Mouse (Mus musculus): ENCODE measurements around the gene Zbtb12.

The Zbtb12 gene

DNA sequence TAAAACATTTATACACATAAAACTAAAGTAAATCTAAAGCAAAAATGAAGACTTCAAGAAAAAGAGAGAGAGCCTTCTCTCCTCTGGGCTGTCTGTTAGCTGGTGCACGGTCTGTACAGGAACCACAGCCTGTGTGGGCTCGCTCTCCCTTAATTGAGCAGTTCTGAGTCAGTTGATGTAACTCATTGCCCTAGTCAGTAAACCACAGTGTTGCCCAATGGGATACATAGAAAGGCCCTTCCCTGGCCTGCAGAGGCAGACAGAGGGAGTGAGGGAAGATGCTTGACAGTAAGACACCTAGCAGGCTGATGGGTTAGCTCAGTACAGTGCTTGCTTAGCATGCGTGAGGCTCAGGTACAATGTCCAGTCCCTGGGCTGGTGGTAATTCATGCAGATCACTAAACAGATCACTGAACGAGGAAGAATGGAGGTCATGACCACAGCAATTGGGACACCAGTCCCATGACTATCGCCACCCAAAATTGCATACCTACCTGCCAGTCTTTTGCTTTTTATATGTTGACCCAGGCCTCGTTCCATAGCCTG lies 58.8 kb downstream of the Zbtb12 start:
- in situ Hi-C loops (cut with MboI, MseI) = loop anchor here in 1 of 2 experiments (10.0 kb wide), 1 partner anchor 1917 kb away; no protein-coding TSS in a partner anchor

DNA sequence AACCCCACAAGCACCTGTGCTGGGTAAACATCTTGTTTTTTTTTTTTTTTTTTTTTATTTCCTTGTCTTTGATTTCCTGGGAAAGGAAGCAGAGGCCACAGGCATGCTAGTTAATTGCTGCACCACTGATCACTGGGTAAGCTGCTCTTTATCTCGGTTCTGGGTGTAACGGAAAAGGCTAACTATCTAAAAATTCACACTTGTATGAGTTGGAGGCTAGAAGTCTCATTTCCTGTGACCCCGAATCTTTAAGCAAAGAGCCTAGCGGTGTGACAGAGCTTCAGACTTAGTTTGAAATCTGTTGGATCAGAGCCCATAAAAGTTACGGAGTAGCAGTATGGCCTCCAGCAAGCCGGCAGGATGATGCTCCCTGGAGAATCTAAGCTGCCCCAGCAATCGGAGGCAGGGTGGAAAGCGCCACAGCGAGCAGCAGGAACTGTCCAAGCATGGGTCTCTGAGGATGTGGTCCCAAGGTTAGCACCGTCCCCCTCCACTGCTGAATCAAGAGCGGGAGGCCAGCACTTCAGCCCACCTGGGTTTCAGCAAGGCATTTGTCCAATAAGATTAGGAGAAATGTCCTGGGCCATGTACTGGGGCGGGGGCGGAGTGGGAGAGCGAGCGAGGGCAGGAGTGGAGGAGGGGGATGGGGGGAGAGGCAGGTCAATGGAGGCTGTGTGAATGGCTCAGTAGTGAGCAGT lies 62.2 kb downstream of the Zbtb12 start:
- in situ Hi-C loops (cut with MboI, MseI) = no loop called here

GRCm38 (mm10) chr17:34943128-34943815 lies 64.0 kb downstream of the Zbtb12 start:
- in situ Hi-C loops (cut with MboI, MseI) = no loop called here

DNA sequence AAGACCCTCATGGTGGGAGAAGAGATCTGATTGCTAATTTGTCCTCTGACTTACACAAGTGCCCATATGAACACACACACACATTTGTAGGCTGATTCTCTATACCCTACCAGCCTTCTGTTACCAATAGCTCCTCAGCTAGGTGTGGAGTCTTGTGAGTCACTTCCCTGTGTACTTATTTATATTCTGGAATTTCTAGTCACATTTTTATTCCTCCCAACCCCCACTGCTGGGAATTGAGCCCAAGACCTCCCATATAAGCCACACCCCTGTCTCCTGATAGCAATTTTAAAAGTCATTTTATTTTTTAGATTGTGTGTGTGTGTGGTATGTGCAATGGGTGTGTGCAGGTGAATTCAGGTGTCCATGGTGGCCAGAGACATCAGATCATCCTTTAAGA lies 65.1 kb downstream of the Zbtb12 start:
- in situ Hi-C loops (cut with MboI, MseI) = no loop called here

All from T-helper 17 cell (primary cell).